Mouse (Mus musculus) urinary bladder, postnatal 4 days (tissue): ENCODE measurements around the gene Ehbp1.
A peak's percentile ranks its signal among the peaks of the same experiment; 100 is the strongest.

ENCODE experiments used
- DNase-seq, 2 experiments: peaks; one replicate each; pipeline ENCODE4 v3.0.0; 2021 to 2022; ENCODE audit warnings: low spot score in 2 of 2

Ehbp1 gene

DNA sequence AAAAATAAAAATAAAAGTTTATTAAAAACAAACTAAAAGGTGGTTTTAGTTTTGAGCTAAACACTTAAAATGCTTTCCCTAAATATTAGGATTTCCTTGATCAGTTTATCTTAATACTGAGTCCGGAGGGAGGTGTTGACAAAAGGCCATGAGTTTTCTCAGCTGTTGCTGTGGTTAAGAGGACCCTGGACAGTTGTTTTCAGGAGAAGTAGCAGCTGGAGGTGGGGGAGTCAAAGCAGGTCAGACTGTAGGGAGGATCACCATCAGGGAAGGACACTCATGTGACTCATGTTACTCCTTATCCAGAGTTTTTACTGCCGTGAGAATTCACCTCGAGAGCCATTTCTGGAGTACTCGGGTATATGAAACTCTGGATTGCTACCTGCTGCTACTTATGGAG is 280.4 kb downstream of the Ehbp1 start:
- no peak for DNase-seq

- no peak for DNase-seq
Measured at GRCm38 (mm10) chr11:22057538-22057937, 284.6 kb downstream of the Ehbp1 start.

- no peak for DNase-seq
Measured at GRCm38 (mm10) chr11:22055908-22056307, 286.2 kb downstream of the Ehbp1 start.

- DNase-seq: no peak
Measured at GRCm38 (mm10) chr11:22053034-22053668, 288.9 kb downstream of the Ehbp1 start.

GRCm38 (mm10) chr11:22050864-22051263 is 291.2 kb downstream of the Ehbp1 start:
- DNase-seq: no peak

DNA sequence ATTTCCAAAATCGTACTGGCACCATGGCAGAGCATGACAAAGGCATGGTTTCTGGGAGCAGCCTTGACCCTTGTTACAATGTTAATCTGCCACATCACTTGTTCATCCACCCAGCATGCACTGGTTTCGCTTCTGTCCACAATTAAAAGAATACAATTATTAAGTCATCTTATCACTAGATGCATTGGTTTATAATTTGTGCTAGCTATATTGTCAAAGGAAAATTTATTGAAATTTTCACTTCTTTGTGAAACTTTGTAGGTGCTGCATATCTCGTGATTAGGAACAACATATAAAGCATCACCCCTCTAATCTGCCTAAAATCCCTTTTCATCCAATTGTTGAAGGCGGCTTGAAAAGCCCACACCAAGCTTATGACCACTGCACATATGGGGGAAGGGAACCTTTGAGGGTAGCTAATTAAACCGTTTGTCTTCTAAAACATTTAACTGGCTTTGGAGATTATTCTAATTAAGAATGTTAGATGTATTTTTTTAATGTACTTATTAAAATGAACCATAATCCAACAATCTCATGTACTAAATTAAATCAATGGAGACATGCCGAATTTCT is 302.2 kb downstream of the Ehbp1 start:
- DNase-seq: no peak

DNA sequence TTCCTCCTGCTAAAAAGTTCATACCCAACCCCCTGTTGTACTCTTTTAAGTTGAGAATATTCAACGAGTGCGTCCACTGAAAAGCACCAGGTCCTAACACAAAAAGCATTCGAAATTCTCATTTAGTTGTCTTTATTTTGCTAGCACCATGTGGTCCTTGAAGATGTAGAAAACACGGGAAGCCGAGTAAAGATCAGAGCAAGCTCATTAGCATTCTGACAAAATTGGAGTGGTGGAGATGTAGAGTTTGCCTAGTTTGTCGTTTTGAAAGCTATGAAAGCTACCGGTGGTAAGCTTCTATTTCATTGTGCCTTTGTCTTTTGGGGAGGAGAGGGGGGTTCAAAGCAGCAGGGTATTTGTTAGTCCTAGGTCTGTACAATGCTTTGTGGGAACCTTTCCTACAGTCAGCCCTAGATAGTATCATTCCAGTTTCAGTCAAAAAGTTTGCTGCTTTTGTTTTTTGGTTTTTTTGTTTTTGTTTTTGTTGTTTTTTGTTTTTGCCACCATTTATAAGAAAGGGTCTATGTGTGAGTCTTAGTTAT is 307.5 kb downstream of the Ehbp1 start:
- DNase-seq: no peak

GRCm38 (mm10) chr11:22033582-22033981 is 308.5 kb downstream of the Ehbp1 start:
- no peak for DNase-seq

- DNase-seq: no peak
Measured at GRCm38 (mm10) chr11:22020602-22021001, 321.5 kb downstream of the Ehbp1 start.

GRCm38 (mm10) chr11:22017444-22017843 is 324.6 kb downstream of the Ehbp1 start:
- DNase-seq: no peak

GRCm38 (mm10) chr11:22016341-22016740 is 325.8 kb downstream of the Ehbp1 start:
- no peak for DNase-seq

GRCm38 (mm10) chr11:22008817-22009216 is 333.3 kb downstream of the Ehbp1 start:
- DNase-seq: no peak

- no peak for DNase-seq
Measured at GRCm38 (mm10) chr11:22008129-22008596, 333.9 kb downstream of the Ehbp1 start.

GRCm38 (mm10) chr11:22007781-22008110 is 334.3 kb downstream of the Ehbp1 start:
- DNase-seq: no peak

DNA sequence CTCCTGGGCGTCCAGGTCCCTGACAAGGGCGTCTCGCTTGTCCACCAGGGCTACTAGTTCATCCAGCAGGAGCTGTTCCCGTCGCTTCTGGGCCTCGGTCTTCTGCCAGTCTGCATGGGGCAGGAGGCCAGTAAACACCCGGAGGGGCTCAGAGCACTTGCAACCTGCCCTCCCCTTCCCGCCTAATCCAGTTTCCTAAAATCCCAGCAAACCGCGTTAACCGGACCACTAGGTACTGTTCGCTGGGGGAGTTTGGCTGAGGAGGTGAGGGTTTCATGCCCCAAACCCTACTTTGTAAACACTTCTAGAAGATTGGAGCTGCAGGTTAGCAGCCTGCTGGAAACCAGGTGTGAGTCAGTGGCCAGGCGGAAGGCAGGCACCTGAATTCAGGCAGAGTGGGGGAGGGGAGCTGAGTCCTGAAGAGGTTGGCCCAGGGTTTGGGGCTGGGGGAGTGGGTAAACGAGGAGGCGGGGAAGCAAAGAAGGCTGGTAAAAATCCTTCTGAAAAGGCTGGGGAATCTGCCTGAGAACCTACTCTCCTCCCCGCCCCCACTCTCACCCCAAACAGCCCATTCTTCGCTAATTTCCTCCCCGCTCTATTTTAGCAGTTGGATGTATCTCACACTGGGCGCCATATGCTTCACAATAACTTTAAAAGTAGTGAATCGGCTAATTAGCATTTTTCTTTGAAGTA is 334.9 kb downstream of the Ehbp1 start:
- DNase-seq: no peak

- DNase-seq: no peak
Measured at GRCm38 (mm10) chr11:22006471-22007087, 335.5 kb downstream of the Ehbp1 start.

DNA sequence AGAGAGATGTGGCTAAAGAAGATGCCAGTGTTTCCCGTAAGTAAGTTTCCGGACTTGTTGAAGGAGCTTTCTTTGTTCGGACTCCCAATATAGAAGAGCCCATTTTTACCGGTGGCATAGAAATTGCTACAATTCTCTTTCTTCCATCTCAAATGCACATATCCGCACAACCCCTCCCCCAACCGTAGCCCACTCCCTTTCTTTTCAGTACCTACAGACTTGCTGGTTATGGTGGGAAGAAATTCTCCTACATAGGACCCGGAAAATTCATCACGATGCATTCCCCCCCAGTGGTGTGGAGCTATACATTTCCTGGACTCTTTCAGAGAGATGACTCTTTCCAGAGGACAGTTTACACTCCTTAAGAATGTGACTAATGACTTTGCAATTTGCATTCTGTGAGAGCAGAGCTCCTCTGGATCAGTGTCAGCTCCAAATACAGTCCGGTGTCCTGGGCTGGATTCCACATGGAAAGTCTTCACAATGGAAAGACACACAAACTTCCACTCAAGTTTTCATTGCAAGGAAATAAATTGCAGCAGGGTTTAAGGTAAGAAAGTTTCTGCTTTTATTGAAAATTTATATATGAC is 336.7 kb downstream of the Ehbp1 start:
- no peak for DNase-seq

DNA sequence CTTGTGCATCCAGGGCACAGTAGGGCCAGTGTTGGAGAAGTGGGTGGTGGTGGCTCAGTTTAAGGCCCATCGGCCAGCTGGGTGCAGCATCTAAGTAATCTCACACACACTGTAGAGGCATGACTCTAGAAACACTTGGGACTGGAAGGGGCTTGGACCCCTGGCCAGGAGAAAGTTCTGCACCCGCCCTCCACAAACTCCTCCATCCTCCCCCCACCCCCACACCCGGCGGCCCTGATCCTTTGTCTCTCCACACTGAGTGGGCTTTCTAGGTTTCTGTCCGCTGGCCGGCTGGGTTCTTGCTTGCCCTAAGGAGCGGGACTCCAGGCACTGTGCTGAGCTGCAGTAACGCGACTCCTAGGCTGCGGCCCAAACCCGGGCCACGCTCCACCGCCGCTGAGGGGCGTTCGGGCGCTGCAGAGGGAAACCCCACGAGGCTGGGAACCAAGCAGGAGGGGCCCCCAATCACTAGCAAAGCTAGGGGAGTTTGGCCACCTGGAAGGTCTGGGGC is 337.7 kb downstream of the Ehbp1 start:
- no peak for DNase-seq

GRCm38 (mm10) chr11:22003341-22003981 is 338.6 kb downstream of the Ehbp1 start:
- DNase-seq: peak in 1 of 2 experiments; percentile 23

DNA sequence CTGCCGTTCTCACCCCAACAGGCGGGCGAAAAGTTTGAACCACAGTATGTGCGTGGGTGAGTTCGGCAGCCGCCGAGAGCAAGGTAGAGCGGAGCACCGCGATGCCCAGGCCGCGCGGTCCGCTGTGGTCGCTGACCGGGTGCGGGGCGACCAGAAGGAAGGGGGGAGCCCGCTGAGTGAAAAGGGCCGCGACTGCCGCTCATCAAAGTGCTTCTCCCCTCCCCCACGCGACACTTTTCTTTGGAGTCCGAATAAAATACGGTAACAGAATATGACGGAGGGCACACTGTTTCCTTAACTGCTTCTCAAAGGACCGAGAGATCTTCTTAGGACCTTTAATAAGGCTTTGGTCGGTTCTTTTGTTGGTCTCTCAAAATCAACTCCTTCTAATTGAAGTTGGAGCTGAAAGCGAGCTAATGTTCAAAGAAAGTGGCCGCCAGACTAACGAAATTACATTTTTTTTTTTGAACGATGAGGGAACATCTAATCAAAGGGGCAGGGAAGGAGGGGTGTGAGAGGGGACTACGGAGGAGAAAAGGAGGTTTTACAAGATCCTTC is 339.2 kb downstream of the Ehbp1 start, which contains the start of gene Otx1:
TSS of gene Otx1 (minus strand) at position 115 of the 558 bp plus-strand sequence.
- DNase-seq: no peak
